Mouse (Mus musculus): Measurements from ENCODE around the gene Card9. TPM values are rescaled to one million over a fixed set of nuclear protein-coding genes. Genes with fewer than 3 reads are reported as not detected.

Card9 gene
- polyA plus RNA-seq, 1 experiment from 2014 or later, result 9.9 TPM

GRCm38 (mm10) chr2:26367911-26368310 lies 7.2 kb upstream of the Card9 start:
- Histone ChIP-seq H3K4me3 (ENCODE audit: low read depth, low read length) (no peak overlapping the region), H3K4me2 (replicated peaks; ENCODE audit: low read depth, low read length) (no peak overlapping the region), H3K9me3 (ENCODE audit: low read length) (no peaks in the 10 kb centered on the region), H3K27me3 (replicated peaks; ENCODE audit: insufficient read depth, low read length) (no peaks in the 10 kb centered on the region), H3K4me1 (ENCODE audit: insufficient read depth, low read depth, low read length) (no peaks in the 10 kb centered on the region; the same call in 1 of the 2 replicates), H3K36me3 (ENCODE audit: insufficient read depth, low read length) (peaks cover 24% of the 10 kb centered on the region), H3K9ac (replicated peaks; ENCODE audit: low read depth) (no peak overlapping the region), H3K27ac (ENCODE audit: low read length) (no peak overlapping the region)
- no peak for TF ChIP-seq CTCF (IDR thresholded peaks at IDR 0.05)
- no peak for TF ChIP-seq EP300 (IDR thresholded peaks at IDR 0.05)
- ATAC-seq, result no peak
- 88% methylated on average over 6 of the region's 6 CpGs for WGBS
- DNase-seq (ENCODE audit: low spot score), result no peak

GRCm38 (mm10) chr2:26364738-26365465 lies 4.2 kb upstream of the Card9 start:
- no peak overlapping the region for H3K9ac ChIP-seq (replicated peaks; ENCODE audit: low read depth)
- peak; percentile 60 for DNase-seq (ENCODE audit: low spot score)

GRCm38 (mm10) chr2:26363481-26363880 lies 2.8 kb upstream of the Card9 start:
- Histone ChIP-seq H3K9me3 (ENCODE audit: low read length) (no peaks in the 10 kb centered on the region), H3K4me1 (ENCODE audit: insufficient read depth, low read depth, low read length) (no peaks in the 10 kb centered on the region; the same call in 1 of the 2 replicates), H3K4me2 (replicated peaks; ENCODE audit: low read depth, low read length) (no peak overlapping the region), H3K27me3 (replicated peaks; ENCODE audit: insufficient read depth, low read length) (no peaks in the 10 kb centered on the region), H3K27ac (ENCODE audit: low read length) (no peak overlapping the region), H3K36me3 (ENCODE audit: insufficient read depth, low read length) (peaks cover 14% of the 10 kb centered on the region; the same call in 1 of the 2 replicates), H3K9ac (replicated peaks; ENCODE audit: low read depth) (no peak overlapping the region), H3K4me3 (ENCODE audit: low read depth, low read length) (no peak overlapping the region)
- TF ChIP-seq CTCF (IDR thresholded peaks at IDR 0.05) (no peak), EP300 (IDR thresholded peaks at IDR 0.05) (no peak)
- ATAC-seq (no peak), DNase-seq (ENCODE audit: low spot score) (no peak)
- 49% methylated on average over 5 of the region's 5 CpGs for WGBS

More at GRCm38 (mm10) chr2:26364738-26365465, 4.2 kb upstream of the Card9 start:
- no peak overlapping the region for H3K27ac ChIP-seq (ENCODE audit: low read length)
- 53% methylated on average over 10 of the region's 10 CpGs for WGBS
- no peaks in the 10 kb centered on the region for H3K27me3 ChIP-seq (replicated peaks; ENCODE audit: insufficient read depth, low read length)
- H3K4me3 ChIP-seq (ENCODE audit: low read depth, low read length), result no peak overlapping the region
- peaks cover 17% of the 10 kb centered on the region for H3K36me3 ChIP-seq (ENCODE audit: insufficient read depth, low read length)
- no peaks in the 10 kb centered on the region for H3K9me3 ChIP-seq (ENCODE audit: low read length)
- peak; percentile 25; the same call in 1 of the 2 replicates for ATAC-seq
- TF ChIP-seq EP300 (IDR thresholded peaks at IDR 0.05) (no peak), CTCF (IDR thresholded peaks at IDR 0.05) (no peak)
- no peak overlapping the region for H3K4me2 ChIP-seq (replicated peaks; ENCODE audit: low read depth, low read length)
- H3K4me1 ChIP-seq (ENCODE audit: insufficient read depth, low read depth, low read length), result no peaks in the 10 kb centered on the region; the same call in 1 of the 2 replicates

GRCm38 (mm10) chr2:26362991-26363390 lies 2.3 kb upstream of the Card9 start:
- no peaks in the 10 kb centered on the region for H3K27me3 ChIP-seq (replicated peaks; ENCODE audit: insufficient read depth, low read length)
- no peak for TF ChIP-seq EP300 (IDR thresholded peaks at IDR 0.05)
- no peak for TF ChIP-seq CTCF (IDR thresholded peaks at IDR 0.05)
- DNase-seq (ENCODE audit: low spot score), result no peak
- H3K9me3 ChIP-seq (ENCODE audit: low read length), result no peaks in the 10 kb centered on the region
- H3K36me3 ChIP-seq (ENCODE audit: insufficient read depth, low read length), result peaks cover 14% of the 10 kb centered on the region; the same call in 1 of the 2 replicates
- H3K27ac ChIP-seq (ENCODE audit: low read length), result no peak overlapping the region
- WGBS, result 84% methylated on average over 5 of the region's 5 CpGs
- no peak for ATAC-seq
- no peak overlapping the region for H3K9ac ChIP-seq (replicated peaks; ENCODE audit: low read depth)
- H3K4me1 ChIP-seq (ENCODE audit: insufficient read depth, low read depth, low read length), result no peaks in the 10 kb centered on the region; the same call in 1 of the 2 replicates
- no peak overlapping the region for H3K4me3 ChIP-seq (ENCODE audit: low read depth, low read length)
- H3K4me2 ChIP-seq (replicated peaks; ENCODE audit: low read depth, low read length), result no peak overlapping the region

- 42% methylated on average over 6 of the region's 6 CpGs for WGBS
- 0 out of 2 replicates have a peak overlapping the region, but pooled peaks have one; percentile 11 for H3K4me2 ChIP-seq (replicated peaks; ENCODE audit: low read depth, low read length)
- no peak overlapping the region for H3K9ac ChIP-seq (replicated peaks; ENCODE audit: low read depth)
- H3K4me3 ChIP-seq (ENCODE audit: low read depth, low read length), result no peak overlapping the region
- DNase-seq (ENCODE audit: low spot score) (peak; percentile 66), ATAC-seq (peak; percentile 49)
- TF ChIP-seq CTCF (IDR thresholded peaks at IDR 0.05) (no peak), EP300 (IDR thresholded peaks at IDR 0.05) (no peak)
- no peaks in the 10 kb centered on the region for H3K27me3 ChIP-seq (replicated peaks; ENCODE audit: insufficient read depth, low read length)
- H3K4me1 ChIP-seq (ENCODE audit: insufficient read depth, low read depth, low read length), result no peaks in the 10 kb centered on the region; the same call in 1 of the 2 replicates
- H3K27ac ChIP-seq (ENCODE audit: low read length), result no peak overlapping the region
- no peaks in the 10 kb centered on the region for H3K9me3 ChIP-seq (ENCODE audit: low read length)
- no peaks in the 10 kb centered on the region for H3K36me3 ChIP-seq (ENCODE audit: insufficient read depth, low read length)
These were observed 735 bp downstream of the Card9 start for GRCm38 (mm10) chr2:26359983-26360382.

- Histone ChIP-seq H3K4me3 (ENCODE audit: low read depth, low read length) (no peak overlapping the region), H3K4me1 (ENCODE audit: insufficient read depth, low read depth, low read length) (no peaks in the 10 kb centered on the region), H3K27ac (ENCODE audit: low read length) (no peak overlapping the region), H3K27me3 (replicated peaks; ENCODE audit: insufficient read depth, low read length) (no peaks in the 10 kb centered on the region), H3K9me3 (ENCODE audit: low read length) (no peaks in the 10 kb centered on the region), H3K36me3 (ENCODE audit: insufficient read depth, low read length) (no peaks in the 10 kb centered on the region), H3K9ac (replicated peaks; ENCODE audit: low read depth) (no peak overlapping the region), H3K4me2 (replicated peaks; ENCODE audit: low read depth, low read length) (no peak overlapping the region)
- no peak for ATAC-seq
- no peak for DNase-seq (ENCODE audit: low spot score)
- TF ChIP-seq CTCF (IDR thresholded peaks at IDR 0.05), result no peak
- TF ChIP-seq EP300 (IDR thresholded peaks at IDR 0.05), result no peak
- 85% methylated on average over 13 of the region's 13 CpGs for WGBS
These were observed 1.9 kb downstream of the Card9 start for GRCm38 (mm10) chr2:26358667-26359320.

Measured in lung, postnatal 0 days (tissue).